Mouse (Mus musculus) ES-E14 (cell line): ENCODE measurements around the gene Diaph2. TPM values are rescaled to one million over a fixed set of nuclear protein-coding genes. Genes with fewer than 3 reads are reported as not detected.

ENCODE experiments used
- DNase-seq: peaks from one replicate; pipeline ENCODE4 v3.0.0-alpha.2; 2013; ENCODE audit warnings: low read depth, low spot score
- H3K27ac ChIP-seq: 2 replicates; pipeline ENCODE4 v1.5.1; 2012; ENCODE audit warnings: low read depth, mild to moderate bottlenecking, low read length, moderate library complexity, mixed read lengths; ENCODE audit not compliant: poor library complexity, insufficient read depth, severe bottlenecking
- H3K36me3 ChIP-seq: 2 replicates; pipeline ENCODE4 v1.6.1; 2012; ENCODE audit warnings: mild to moderate bottlenecking, low read length, moderate library complexity, mixed read lengths; ENCODE audit not compliant: control insufficient read depth, poor library complexity, insufficient read depth, severe bottlenecking
- H3K4me1 ChIP-seq, 2 experiments: fragments of 150-350 bp in 1 of 2; sonication (generic) in 1 of 2; 2 replicates each; pipeline ENCODE4 v1.6.1; 2012; ENCODE audit warnings: low read length in 2 of 2, mild to moderate bottlenecking in 1 of 2, mixed read lengths in 1 of 2; ENCODE audit not compliant: control insufficient read depth in 2 of 2, insufficient read depth in 2 of 2, poor library complexity in 1 of 2
- H3K4me3 ChIP-seq, 2 experiments: fragments of 150-350 bp in 1 of 2; sonication (generic) in 1 of 2; 2 replicates each; pipeline ENCODE4 v1.5.1; 2012; ENCODE audit warnings: low read length in 2 of 2, low read depth in 1 of 2, mild to moderate bottlenecking in 1 of 2, mixed read lengths in 1 of 2; ENCODE audit not compliant: insufficient read depth in 1 of 2, poor library complexity in 1 of 2, severe bottlenecking in 1 of 2
- H3K9ac ChIP-seq: 2 replicates; pipeline ENCODE4 v1.6.1; 2012; ENCODE audit warnings: low read depth, mild to moderate bottlenecking, low read length, mixed read lengths; ENCODE audit not compliant: poor library complexity, insufficient read depth, severe bottlenecking
- H3K9me3 ChIP-seq: fragments of 150-350 bp; sonication (generic); 2 replicates; pipeline ENCODE4 v1.6.1; 2012; ENCODE audit warnings: low read depth, mild to moderate bottlenecking, low read length; ENCODE audit not compliant: control insufficient read depth, insufficient read depth
- CHD2 ChIP-seq: IDR thresholded peaks from 2 replicates; pipeline ENCODE4 v1.6.1; 2014; ENCODE audit warnings: mild to moderate bottlenecking, low read depth, low read length, inconsistent platforms
- HCFC1 ChIP-seq: IDR thresholded peaks from 2 replicates; pipeline ENCODE4 v1.6.1; 2012; ENCODE audit warnings: low read length, inconsistent platforms, borderline replicate concordance; ENCODE audit not compliant: insufficient read depth
- MAFK ChIP-seq: IDR thresholded peaks from 2 replicates; pipeline ENCODE4 v1.6.1; 2014; ENCODE audit warnings: mild to moderate bottlenecking, low read depth, low read length, inconsistent platforms; ENCODE audit not compliant: insufficient read depth
- ZC3H11A ChIP-seq: IDR thresholded peaks from 2 replicates; pipeline ENCODE4 v1.6.1; 2012; ENCODE audit warnings: low read depth, mild to moderate bottlenecking, inconsistent platforms, low read length, borderline replicate concordance
- ZNF384 ChIP-seq: IDR thresholded peaks from 2 replicates; pipeline ENCODE4 v1.6.1; 2012; ENCODE audit warnings: low read depth, low read length, inconsistent platforms
- in situ Hi-C, 2 experiments: fragments of 600-800 bp; cut with MboI; formaldehyde crosslinking; loops; one replicate each; pipeline ENCODE4 v1.15.1; 2025; ENCODE audit warnings: low sequenced_read_pairs in 2 of 2, inconsistent platforms in 1 of 2; ENCODE audit not compliant: unreplicated experiment in 2 of 2
- total RNA-seq: library from RNA; depleted of rRNA; stranded (reverse); fragments of 300-350 nt; gene quantifications from 2 replicates; pipeline ENCODE4 v1.2.3, GENCODE M21; 2012

Gene Diaph2
- total RNA-seq, 1 experiment: 5.8 TPM

- H3K27ac ChIP-seq: no peak overlapping the region
- H3K4me3 ChIP-seq: no peak overlapping the region
- no peak for DNase-seq
- no peaks in the 10 kb centered on the region for H3K36me3 ChIP-seq
- no peaks in the 10 kb centered on the region for H3K4me1 ChIP-seq
- no peaks in the 10 kb centered on the region for H3K9me3 ChIP-seq
- H3K9ac ChIP-seq: no peak overlapping the region
- TF ChIP-seq CHD2: no peak
- no peak for TF ChIP-seq HCFC1
- TF ChIP-seq ZNF384: no peak
- TF ChIP-seq ZC3H11A: no peak
- TF ChIP-seq MAFK: no peak
- in situ Hi-C loops: no loop called here
Observed at GRCm38 (mm10) chrX:130451822-130452487, 702.4 kb downstream of the Diaph2 start.

- Histone ChIP-seq H3K9me3 (no peaks in the 10 kb centered on the region), H3K36me3 (no peaks in the 10 kb centered on the region), H3K4me3 (no peak overlapping the region), H3K4me1 (no peaks in the 10 kb centered on the region), H3K9ac (no peak overlapping the region), H3K27ac (no peak overlapping the region)
- in situ Hi-C loops: no loop called here
- no peak for DNase-seq
- no peak for TF ChIP-seq ZNF384
- TF ChIP-seq CHD2: no peak
- no peak for TF ChIP-seq HCFC1
- TF ChIP-seq ZC3H11A: no peak
- no peak for TF ChIP-seq MAFK
Observed at GRCm38 (mm10) chrX:130452488-130452823, 702.9 kb downstream of the Diaph2 start.

- no peaks in the 10 kb centered on the region for H3K9me3 ChIP-seq
- in situ Hi-C loops: no loop called here
- TF ChIP-seq HCFC1 (no peak), ZNF384 (no peak), MAFK (no peak), CHD2 (no peak), ZC3H11A (no peak)
- H3K4me1 ChIP-seq: no peaks in the 10 kb centered on the region
- DNase-seq: no peak
- no peak overlapping the region for H3K27ac ChIP-seq
- H3K36me3 ChIP-seq: no peaks in the 10 kb centered on the region
- no peak overlapping the region for H3K4me3 ChIP-seq
- no peak overlapping the region for H3K9ac ChIP-seq
Observed at GRCm38 (mm10) chrX:130473133-130473532, 723.6 kb downstream of the Diaph2 start.

GRCm38 (mm10) chrX:130480877-130481276 is 731.3 kb downstream of the Diaph2 start:
- Histone ChIP-seq H3K4me3 (no peak overlapping the region), H3K27ac (no peak overlapping the region), H3K9ac (no peak overlapping the region), H3K9me3 (no peaks in the 10 kb centered on the region), H3K36me3 (no peaks in the 10 kb centered on the region), H3K4me1 (no peaks in the 10 kb centered on the region)
- no peak for DNase-seq
- TF ChIP-seq CHD2: no peak
- in situ Hi-C loops: no loop called here
